Mouse (Mus musculus) liver, postnatal 0 days (tissue): ENCODE data around the gene Chrna4. TPM values are rescaled to one million over a fixed set of nuclear protein-coding genes. Genes with fewer than 3 reads are reported as not detected.
A peak's percentile ranks its signal among the peaks of the same experiment; 100 is the strongest.

ENCODE experiments used
- ATAC-seq: fragments of 200-750 bp; cut with Nextera tagmentation; 2 replicates; pipeline ENCODE4 v1.8.0; 2017; ENCODE audit warnings: mild to moderate bottlenecking, moderate library complexity
- DNase-seq: peaks from one replicate; pipeline ENCODE4 v3.0.0-alpha.2; 2016
- H3K27ac ChIP-seq: fragments of 300-500 bp; sonication (generic); 2 replicates; pipeline ENCODE4 v1.5.1; 2014; ENCODE audit warnings: antibody characterized with exemption, moderate library complexity, mild to moderate bottlenecking, low read depth
- H3K27me3 ChIP-seq: fragments of 300-500 bp; sonication (generic); 2 replicates; pipeline ENCODE4 v1.6.1; 2014; ENCODE audit warnings: low read length, control low read depth, mixed read lengths; ENCODE audit not compliant: insufficient read depth
- H3K36me3 ChIP-seq: fragments of 300-500 bp; sonication (generic); replicated peaks from 2 replicates; pipeline ENCODE4 v1.6.1; 2014; ENCODE audit warnings: mild to moderate bottlenecking, control low read depth, low read length, moderate library complexity, mixed read lengths; ENCODE audit not compliant: insufficient read depth
- H3K4me1 ChIP-seq: fragments of 300-500 bp; sonication (generic); 2 replicates; pipeline ENCODE4 v1.6.1; 2014; ENCODE audit warnings: antibody characterized with exemption, mild to moderate bottlenecking, control low read depth; ENCODE audit not compliant: insufficient read depth
- H3K4me2 ChIP-seq: fragments of 300-500 bp; sonication (generic); 2 replicates; pipeline ENCODE4 v1.6.1; 2014; ENCODE audit warnings: low read depth, mild to moderate bottlenecking, low read length, moderate library complexity, mixed read lengths
- H3K4me3 ChIP-seq: fragments of 300-500 bp; sonication (generic); 2 replicates; pipeline ENCODE4 v1.5.1; 2014; ENCODE audit warnings: low read depth, low read length
- H3K9ac ChIP-seq: fragments of 300-500 bp; sonication (generic); replicated peaks from 2 replicates; pipeline ENCODE4 v1.6.1; 2014; ENCODE audit warnings: mild to moderate bottlenecking, moderate library complexity
- H3K9me3 ChIP-seq: fragments of 300-500 bp; sonication (generic); 2 replicates; pipeline ENCODE4 v1.6.1; 2016; ENCODE audit warnings: mild to moderate bottlenecking, control low read depth, low read length, mixed read lengths
- CTCF ChIP-seq: sonication (generic); IDR thresholded peaks from 2 replicates; pipeline ENCODE4 v1.5.1; 2016; ENCODE audit warnings: antibody characterized with exemption, low read depth
- EP300 ChIP-seq: IDR thresholded peaks from 2 replicates; pipeline ENCODE4 v1.6.1; 2016; ENCODE audit warnings: antibody characterized with exemption, low read depth, mild to moderate bottlenecking
- WGBS: fragments of 180-500 bp; shearing (Covaris S2); extraction: QIAGEN DNeasy Blood & Tissue Kit; methylation state at CpG from one replicate; pipeline ENCODE4 v1.1.7; 2014; ENCODE audit not compliant: insufficient replicate concordance; 5-methylcytosine and 5-hydroxymethylcytosine counted together
- polyA plus RNA-seq: library from polyadenylated mRNA; unstranded; fragments of >200 nt; fragmentation: Nextera tagmentation; extraction: Ambion mirVana; gene quantifications from 2 replicates; pipeline ENCODE4 v1.2.1, GENCODE M21; 2015

The Chrna4 gene
- polyA plus RNA-seq, 1 experiment from 2014 or later = 0.02 TPM

GRCm38 (mm10) chr2:181078908-181079307, 35.6 kb upstream of the Chrna4 start:
- H3K4me3 ChIP-seq = no peak overlapping the region
- H3K27me3 ChIP-seq = no peaks in the 10 kb centered on the region
- H3K4me2 ChIP-seq = no peak overlapping the region
- no peak for DNase-seq
- 76% methylated on average over 2 of the region's 2 CpGs for WGBS
- H3K9ac ChIP-seq = no peak overlapping the region
- ATAC-seq = no peak
- no peak overlapping the region for H3K27ac ChIP-seq
- H3K36me3 ChIP-seq = no peaks in the 10 kb centered on the region
- H3K4me1 ChIP-seq = no peaks in the 10 kb centered on the region; the same call in 1 of the 2 replicates
- no peak for TF ChIP-seq CTCF
- no peaks in the 10 kb centered on the region for H3K9me3 ChIP-seq

GRCm38 (mm10) chr2:181075501-181075900, 32.2 kb upstream of the Chrna4 start:
- Histone ChIP-seq H3K9ac (no peak overlapping the region), H3K27ac (no peak overlapping the region), H3K4me3 (no peak overlapping the region), H3K36me3 (no peaks in the 10 kb centered on the region), H3K4me1 (no peaks in the 10 kb centered on the region; the same call in 1 of the 2 replicates), H3K9me3 (no peaks in the 10 kb centered on the region), H3K4me2 (no peak overlapping the region), H3K27me3 (no peaks in the 10 kb centered on the region)
- DNase-seq = no peak
- ATAC-seq = no peak
- 79% methylated on average over 12 of the region's 12 CpGs for WGBS
- TF ChIP-seq CTCF (no peak), EP300 (no peak)

GRCm38 (mm10) chr2:181072403-181072714, 29.0 kb upstream of the Chrna4 start:
- no peak for ATAC-seq
- H3K9me3 ChIP-seq = no peaks in the 10 kb centered on the region
- DNase-seq = no peak
- no peak overlapping the region for H3K27ac ChIP-seq
- H3K36me3 ChIP-seq = no peaks in the 10 kb centered on the region
- no peak overlapping the region for H3K9ac ChIP-seq
- 0% methylated on average over 1 of the region's 1 CpGs for WGBS
- no peak overlapping the region for H3K4me2 ChIP-seq
- no peak for TF ChIP-seq EP300
- TF ChIP-seq CTCF = no peak
- H3K4me3 ChIP-seq = no peak overlapping the region
- no peaks in the 10 kb centered on the region for H3K27me3 ChIP-seq
- H3K4me1 ChIP-seq = no peaks in the 10 kb centered on the region

- H3K4me1 ChIP-seq = no peaks in the 10 kb centered on the region
- no peaks in the 10 kb centered on the region for H3K9me3 ChIP-seq
- no peak overlapping the region for H3K4me3 ChIP-seq
- no peak overlapping the region for H3K4me2 ChIP-seq
- no peak overlapping the region for H3K27ac ChIP-seq
- DNase-seq = peak; percentile 84
- no peaks in the 10 kb centered on the region for H3K36me3 ChIP-seq
- no peak overlapping the region for H3K9ac ChIP-seq
- WGBS = 52% methylated on average over 7 of the region's 7 CpGs
- peak; percentile 47; the same call in 1 of the 2 replicates for ATAC-seq
- no peak for TF ChIP-seq EP300
- peak; percentile 91 for TF ChIP-seq CTCF
- no peaks in the 10 kb centered on the region for H3K27me3 ChIP-seq
Measured at GRCm38 (mm10) chr2:181071706-181072402, 28.5 kb upstream of the Chrna4 start.

- Histone ChIP-seq H3K27ac (no peak overlapping the region), H3K4me1 (no peaks in the 10 kb centered on the region), H3K9me3 (no peaks in the 10 kb centered on the region), H3K4me3 (no peak overlapping the region), H3K4me2 (no peak overlapping the region), H3K36me3 (no peaks in the 10 kb centered on the region), H3K27me3 (no peaks in the 10 kb centered on the region), H3K9ac (no peak overlapping the region)
- DNase-seq (no peak), ATAC-seq (no peak)
- WGBS = 54% methylated on average over 7 of the region's 7 CpGs
- TF ChIP-seq CTCF (no peak), EP300 (no peak)
Measured at GRCm38 (mm10) chr2:181070136-181070535, 26.8 kb upstream of the Chrna4 start.

GRCm38 (mm10) chr2:181068499-181068898, 25.2 kb upstream of the Chrna4 start:
- TF ChIP-seq EP300 (no peak), CTCF (no peak)

GRCm38 (mm10) chr2:181065827-181066226, 22.5 kb upstream of the Chrna4 start:
- ATAC-seq (no peak), DNase-seq (no peak)
- Histone ChIP-seq H3K9me3 (no peaks in the 10 kb centered on the region), H3K36me3 (no peaks in the 10 kb centered on the region), H3K4me2 (no peak overlapping the region), H3K27ac (no peak overlapping the region), H3K4me3 (no peak overlapping the region), H3K27me3 (no peaks in the 10 kb centered on the region), H3K4me1 (no peaks in the 10 kb centered on the region), H3K9ac (no peak overlapping the region)
- TF ChIP-seq CTCF (no peak), EP300 (no peak)
- WGBS = 35% methylated on average over 4 of the region's 4 CpGs

More at GRCm38 (mm10) chr2:181068499-181068898, 25.2 kb upstream of the Chrna4 start:
- no peaks in the 10 kb centered on the region for H3K9me3 ChIP-seq
- no peak overlapping the region for H3K4me3 ChIP-seq
- H3K4me1 ChIP-seq = no peaks in the 10 kb centered on the region
- WGBS = 62% methylated on average over 5 of the region's 5 CpGs
- no peak overlapping the region for H3K27ac ChIP-seq
- H3K36me3 ChIP-seq = no peaks in the 10 kb centered on the region
- no peak overlapping the region for H3K4me2 ChIP-seq
- DNase-seq = no peak
- no peak overlapping the region for H3K9ac ChIP-seq
- no peaks in the 10 kb centered on the region for H3K27me3 ChIP-seq
- no peak for ATAC-seq
